Mouse (Mus musculus) gonadal fat pad, adult 2 months (tissue): ENCODE measurements around the gene Abcg8. TPM values are rescaled to one million over a fixed set of nuclear protein-coding genes. Genes with fewer than 3 reads are reported as not detected.

Experiments used
- DNase-seq: peaks from one replicate; pipeline ENCODE4 v3.0.0-alpha.2; 2012; ENCODE audit warnings: low read depth
- polyA plus RNA-seq: library from polyadenylated mRNA; depleted of rRNA; stranded (reverse); fragments of >200 nt; gene quantifications from 2 replicates; pipeline ENCODE4 v1.2.3, GENCODE M21; 2012; rRNA removed

Abcg8 gene
- polyA plus RNA-seq = 0.35 and 0.37 TPM in 2 replicates

DNA sequence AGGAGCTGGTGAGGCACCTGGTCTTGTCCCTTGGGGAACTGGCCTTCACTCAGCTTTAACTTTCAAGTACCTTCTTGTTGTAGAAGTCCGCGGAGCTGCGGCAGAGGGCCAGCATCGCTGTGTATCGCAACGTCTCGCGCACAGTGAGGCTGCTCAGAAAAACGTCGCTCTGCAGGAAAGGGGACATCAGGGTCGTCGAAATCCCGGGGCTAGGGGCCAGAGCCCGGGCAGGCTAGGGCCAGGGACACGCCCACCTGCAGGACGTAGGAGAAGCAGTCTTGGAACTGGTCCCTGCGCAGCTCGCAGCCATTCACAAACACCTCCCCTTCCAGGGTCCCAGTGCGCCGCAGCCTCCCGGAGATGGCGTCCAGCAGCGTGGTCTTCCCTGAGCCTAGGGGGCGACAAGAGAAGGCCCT lies at the start of gene Abcg8:
Gene Abcg8 (plus strand): TSS at position 352 of the 416 bp plus-strand sequence.
- DNase-seq = no peak

DNA sequence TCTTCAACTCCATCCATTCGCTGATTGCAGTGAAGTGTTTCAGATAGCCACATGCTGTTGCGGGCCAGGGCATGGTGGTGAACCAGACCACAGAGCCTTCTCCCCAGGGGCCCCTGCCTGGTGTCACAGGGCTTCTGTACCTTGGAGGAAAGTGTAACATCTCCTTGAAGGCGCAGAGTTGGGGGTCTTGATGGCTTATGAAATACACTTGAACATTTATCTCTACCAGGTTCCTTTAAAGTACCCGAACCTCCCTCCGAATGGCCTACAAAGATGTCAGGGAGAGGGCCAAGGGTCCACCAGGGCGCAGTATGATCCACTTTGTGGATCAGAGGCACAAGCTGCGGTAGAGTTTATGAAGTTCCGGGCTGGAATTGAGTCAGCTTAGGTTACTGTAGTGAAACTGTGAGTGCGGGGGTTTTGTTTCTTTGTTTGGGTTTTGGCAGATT lies 49.2 kb upstream of the Abcg8 start:
- DNase-seq = no peak

DNA sequence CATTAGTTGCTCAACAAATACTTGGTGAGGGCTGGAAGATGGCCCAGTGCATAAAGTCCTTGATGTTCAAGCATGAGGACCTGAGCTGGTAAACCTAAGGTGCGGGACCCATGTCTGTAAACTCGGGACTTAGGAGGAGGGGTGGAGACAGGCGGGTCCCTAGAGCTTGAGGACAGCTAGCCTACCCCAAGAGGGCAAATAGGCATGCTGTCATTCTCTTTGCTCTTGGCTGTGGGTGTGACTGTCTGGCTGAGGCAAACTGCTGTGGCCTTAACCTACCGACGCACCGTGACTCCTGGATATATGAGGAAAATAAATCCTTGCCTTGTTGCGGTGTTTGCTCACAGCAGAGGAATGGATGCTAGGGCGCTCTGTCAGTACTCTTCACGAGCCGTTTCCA lies 48.4 kb upstream of the Abcg8 start:
- no peak for DNase-seq

DNA sequence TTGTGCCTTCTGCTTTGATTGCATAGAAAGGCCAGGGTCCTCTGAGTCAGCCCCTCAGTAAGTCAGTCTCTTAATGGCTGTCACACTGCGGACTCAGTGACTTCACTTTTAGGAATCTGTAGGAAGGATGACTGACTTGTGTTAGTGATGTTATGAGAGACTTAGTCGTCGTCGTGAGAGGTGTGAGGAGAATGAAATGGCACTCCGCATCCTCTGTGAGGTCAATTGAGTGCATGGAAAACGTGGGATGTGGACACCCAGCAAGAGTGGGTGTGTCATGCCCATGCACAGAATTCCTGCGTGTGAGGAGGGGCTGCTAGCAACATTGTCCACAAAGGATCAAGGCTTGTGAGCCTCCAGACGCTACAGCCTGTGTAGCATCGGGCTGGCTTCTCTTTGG lies 47.5 kb upstream of the Abcg8 start:
- DNase-seq = no peak

DNA sequence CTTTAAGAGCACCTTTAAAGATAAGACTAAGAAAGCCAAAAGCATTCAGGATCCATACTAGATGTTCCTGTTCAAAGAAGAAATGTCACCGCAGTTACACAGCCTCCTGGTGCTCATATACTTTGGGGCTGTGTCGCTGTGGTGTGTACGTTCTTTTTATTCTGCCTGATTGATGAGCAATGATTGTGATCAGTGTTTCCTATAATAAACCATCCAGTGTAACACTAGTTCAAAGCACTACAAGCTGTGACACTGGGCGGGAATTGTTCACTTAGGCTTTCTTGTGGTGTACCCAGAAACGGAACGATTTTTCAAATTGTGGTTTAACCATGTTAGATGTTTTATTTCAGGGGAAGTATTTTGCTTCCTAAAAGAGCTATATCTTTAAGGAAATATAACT lies 44.3 kb upstream of the Abcg8 start:
- no peak for DNase-seq

DNA sequence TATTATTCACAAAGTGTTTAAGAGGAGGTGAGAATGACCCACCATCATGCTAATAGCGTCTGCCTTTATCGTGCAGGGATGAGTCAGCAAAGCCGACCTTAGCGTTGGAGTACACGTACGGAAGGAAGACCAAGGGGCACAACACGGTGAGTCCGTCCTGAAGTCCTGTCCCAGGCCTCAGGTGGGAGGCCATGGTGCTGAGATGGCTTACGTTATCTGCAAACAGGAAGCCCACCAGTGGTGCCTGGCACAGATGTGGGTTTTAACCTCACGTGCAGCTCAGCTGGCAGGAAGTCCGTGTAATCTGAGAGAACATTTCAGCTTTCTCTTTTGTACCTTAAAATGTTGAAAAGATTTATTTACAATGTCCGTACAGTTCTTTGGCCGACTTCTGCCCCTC lies 42.7 kb upstream of the Abcg8 start:
- no peak for DNase-seq

DNA sequence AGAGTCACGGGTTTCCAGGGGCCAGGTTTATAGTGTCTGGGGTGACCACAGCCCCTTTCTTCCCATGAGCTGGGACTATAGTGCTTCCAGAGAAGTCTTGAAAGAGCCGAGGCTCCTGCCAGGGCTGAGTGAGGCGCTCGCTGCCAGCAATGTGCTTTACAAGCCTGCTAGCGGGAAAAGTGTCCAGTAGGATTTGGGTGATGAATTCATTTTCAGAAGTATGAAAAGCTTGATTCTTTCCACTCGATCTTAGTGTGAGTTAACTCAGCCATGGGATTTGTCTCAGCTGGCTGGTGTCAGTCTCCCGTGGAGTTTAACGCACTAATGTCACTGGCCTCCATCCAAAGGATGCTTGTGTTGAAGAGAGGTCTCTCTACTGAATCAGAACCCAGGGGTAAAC lies 39.8 kb upstream of the Abcg8 start:
- no peak for DNase-seq

DNA sequence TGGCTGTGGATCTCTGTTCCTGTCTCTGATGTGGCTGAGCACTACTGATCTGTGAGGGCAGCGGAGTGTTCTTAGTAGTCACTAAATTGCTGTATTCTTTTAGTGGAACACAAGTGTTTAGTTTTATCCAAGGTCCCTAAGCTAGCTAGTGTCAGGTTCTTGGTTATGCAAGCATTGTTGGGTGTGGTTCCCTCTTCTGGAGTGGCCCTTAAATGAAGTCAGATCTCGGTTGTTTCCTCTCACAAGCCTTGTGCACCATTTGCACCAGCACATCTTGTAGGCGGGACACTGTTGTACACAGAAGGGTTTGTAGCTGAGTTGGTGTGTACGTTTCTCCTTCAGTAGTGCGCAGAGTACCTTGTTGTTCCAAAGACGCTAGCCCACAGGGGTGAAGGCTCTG lies 38.1 kb upstream of the Abcg8 start:
- DNase-seq = no peak

DNA sequence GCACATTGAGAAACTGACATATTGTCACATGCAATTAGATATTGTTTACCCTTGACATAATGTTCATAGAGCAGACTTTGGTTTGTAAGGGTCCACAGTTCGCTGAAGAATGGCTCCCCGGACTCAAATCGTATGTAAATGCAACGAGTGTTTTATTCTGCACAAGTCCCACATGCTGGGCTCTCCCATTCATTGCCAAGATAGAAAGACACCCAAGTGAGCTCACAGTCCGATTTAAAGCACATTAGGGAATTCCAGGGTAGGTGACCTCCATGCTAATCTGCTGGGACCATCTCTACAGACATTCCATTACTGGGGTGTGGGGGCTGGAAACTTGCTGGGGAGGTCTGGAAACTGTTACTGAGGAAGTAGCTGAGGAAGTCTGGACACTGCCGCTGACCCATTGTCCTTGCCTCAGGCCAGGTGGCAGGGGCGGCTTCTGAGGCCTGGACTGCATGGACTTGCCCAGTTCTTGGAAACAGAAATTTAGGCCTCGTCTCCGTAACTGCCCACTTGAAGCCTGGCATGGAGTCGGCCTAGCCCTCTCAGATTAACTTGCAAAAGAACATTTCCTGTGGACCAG lies 36.2 kb upstream of the Abcg8 start:
- DNase-seq = no peak

DNA sequence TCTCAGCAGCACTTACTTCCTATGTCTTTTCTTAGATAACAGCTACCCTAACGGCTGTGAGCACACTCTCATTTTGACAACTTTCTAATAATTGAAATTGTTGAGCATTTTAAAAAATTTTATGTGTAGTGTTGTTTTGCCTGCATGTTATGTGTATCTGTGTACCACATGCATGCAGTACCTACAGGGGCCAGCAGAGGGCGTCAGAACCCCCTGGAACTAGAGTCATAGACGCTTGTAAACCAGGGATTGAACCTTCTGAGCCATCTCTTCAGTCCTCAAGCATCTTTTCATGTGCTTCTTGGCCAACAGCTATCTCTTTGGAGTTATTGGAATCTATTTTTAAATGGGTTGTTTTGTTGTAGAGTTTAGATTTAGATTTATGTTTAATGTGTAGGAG lies 34.2 kb upstream of the Abcg8 start:
- DNase-seq = no peak

DNA sequence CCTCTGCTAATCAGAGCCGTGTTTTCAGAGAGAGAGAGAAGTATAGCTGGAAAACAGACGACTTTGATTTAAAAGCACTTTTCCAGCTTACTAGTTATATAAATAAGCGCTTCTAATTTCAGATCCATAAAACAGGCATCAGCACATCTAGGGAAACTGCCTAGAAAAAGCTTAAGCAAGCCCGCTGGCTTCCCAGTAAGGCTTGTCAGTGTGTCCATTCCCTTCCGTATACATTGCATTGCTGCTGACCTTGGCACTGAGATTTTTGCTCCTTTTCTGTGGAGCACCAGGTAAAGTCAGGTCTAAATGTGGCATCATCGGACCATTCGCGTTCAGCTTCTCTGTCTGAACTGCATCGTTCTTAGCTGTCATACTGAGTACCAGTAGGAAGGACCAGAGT lies 33.8 kb upstream of the Abcg8 start:
- DNase-seq = no peak

DNA sequence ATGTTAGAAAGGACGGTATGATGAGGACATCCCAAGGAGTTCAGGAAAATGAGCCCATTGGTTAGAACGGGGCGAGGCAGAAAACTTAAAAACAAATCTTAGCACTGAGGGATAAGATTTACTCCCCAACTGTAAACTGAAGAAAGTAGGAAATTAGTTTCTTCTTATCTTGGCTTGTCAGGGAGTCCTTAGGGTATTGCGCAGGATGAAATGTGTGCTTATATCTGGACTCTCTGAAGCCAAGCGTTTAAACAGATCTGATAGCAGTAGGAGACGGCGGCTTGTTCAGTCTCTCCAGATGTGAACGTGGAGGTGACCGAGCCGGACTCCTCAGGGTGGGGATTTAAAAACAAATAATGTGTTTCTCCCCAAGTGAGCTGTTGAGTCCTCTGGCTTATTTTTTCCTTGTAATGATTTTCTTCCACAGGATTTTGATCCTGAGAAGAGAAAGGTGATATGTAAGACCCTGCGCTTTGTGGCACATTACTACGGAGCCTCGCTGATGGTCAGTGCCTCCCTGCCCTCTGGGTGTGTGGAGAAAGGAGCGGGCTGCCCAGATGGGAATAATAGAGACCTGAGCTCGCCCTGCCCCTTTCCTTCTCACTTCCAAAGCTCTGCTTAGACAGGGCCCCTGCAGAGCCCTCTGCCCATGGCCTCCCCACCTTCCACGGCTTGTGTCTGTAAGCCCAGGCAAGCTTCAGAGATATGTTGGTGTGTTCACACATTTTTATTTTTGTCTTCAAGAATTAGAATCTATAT lies 31.6 kb upstream of the Abcg8 start:
- DNase-seq = no peak

DNA sequence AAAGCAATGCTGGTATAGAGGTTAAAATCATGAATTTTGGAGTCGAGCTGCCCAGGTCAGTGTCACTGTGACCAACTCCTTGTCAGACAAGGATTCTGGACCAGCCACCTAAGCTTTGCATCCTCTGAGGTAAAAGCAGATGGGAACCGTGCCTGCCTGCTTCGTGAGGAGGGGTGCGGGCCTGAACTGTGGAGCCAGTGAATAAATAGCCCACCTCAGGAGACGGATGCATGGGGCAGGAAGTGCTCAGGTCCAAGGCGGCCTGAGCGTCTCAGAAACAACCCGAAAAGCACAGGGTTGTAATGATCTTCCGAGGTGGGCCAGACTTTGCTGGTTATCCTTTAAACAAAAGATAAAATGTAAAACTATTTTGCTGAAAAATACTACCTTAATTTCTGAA lies 31.0 kb upstream of the Abcg8 start:
- no peak for DNase-seq

DNA sequence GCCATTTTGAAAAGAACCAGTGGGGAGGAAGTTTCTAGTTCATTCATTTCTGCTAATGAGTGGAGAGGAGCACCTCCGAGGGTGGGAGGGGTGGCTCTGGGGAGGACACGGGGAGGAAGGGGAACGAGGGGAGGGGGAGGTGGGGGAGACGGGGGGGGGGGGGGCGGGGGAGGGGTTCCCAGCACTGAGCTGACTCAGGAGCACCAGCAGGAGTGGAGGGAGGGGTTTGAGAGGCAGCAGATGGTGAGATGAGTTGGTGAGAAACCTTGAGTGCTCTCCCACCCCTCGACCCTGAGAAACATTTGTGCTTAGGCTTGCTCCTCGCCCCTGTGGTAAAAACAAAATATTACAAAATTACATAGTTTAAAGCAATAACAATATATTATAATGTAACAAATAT lies 30.2 kb upstream of the Abcg8 start:
- DNase-seq = no peak

DNA sequence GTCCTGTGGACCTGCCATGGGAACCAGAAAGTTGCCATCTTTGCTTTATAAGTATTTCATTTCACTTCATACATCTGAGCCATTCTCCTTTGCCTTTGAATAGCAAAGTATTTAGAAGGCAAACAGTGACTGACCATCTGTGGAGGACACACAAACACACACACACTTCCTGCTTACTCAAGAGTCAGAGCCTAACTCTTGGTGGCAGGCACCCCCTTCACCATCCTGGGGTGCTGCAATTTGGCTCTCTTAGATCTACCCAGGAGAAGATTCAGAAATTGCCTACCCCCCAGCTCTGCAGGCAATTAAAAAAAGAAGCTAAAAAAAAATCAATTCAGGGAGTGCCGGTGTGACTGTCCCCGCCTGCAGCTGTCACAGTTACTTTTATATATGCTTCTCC lies 29.6 kb upstream of the Abcg8 start:
- DNase-seq = no peak

DNA sequence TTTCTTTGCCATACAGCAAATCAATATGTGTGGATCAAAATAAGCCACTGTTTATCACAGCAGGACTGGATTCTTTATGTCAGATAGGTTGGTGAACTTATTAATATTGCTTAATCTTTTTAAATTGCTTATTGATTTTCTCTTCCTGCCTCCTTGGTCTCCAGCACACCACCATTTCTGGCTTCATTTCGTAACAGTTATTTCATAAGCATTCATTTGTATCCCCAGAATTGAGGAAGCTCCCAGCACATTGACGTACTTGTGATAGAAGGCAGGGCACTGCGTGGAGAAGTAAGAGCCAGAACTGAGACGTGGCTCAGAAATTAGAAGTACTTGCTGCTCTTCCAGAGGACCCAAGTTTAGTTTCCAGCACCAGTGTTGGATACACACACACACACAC lies 28.5 kb upstream of the Abcg8 start:
- no peak for DNase-seq

DNA sequence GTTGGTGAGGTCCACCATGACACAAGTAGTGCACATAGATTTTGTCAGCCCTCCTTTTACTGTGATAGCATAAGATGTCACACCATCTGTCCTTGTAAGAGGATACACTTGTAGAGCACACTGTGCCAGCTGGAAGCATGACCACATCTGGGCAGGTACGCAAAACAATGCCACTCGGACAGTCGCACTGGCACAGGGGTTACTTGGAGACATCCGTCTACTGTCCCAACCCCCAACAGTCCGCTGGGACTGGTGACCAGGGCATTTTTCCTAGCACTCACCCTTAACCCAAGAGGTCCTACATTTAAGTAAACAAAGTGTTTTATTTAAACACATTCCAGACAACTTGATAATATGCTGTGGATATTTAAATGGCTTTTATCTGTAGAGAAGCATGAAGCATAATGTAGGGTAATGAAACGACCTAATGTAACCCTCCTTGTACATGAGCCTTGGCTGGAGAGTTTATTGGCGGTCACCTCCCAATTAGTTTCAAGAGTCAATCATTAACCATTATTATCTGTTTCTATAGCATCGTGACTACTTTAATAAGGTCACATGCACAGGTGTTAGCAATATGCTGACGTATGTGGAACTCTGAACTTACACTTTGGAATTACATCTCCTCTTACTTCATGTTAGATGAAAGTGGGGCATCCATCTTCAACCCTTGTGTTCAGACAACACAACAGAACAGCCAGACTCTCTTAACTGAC lies 25.6 kb upstream of the Abcg8 start:
- no peak for DNase-seq

DNA sequence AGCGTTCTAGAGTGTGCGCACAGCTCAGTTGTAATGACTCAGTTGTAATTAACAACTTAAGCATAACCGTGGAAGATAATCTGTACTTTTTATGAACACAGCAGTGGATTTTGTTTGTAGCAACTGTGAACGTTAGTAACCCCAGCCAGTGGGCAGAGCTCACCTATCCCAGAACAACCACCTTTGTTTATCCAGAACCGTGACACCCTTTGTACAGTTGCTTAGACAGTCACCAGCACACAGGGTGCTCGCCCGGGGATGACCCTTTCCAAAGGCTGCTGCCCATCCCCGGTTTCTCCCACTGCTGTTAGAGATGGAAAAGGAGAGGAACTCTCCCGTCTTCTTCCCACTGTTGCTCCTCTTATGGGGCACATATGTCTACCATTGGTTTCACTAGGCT lies 22.6 kb upstream of the Abcg8 start:
- no peak for DNase-seq

DNA sequence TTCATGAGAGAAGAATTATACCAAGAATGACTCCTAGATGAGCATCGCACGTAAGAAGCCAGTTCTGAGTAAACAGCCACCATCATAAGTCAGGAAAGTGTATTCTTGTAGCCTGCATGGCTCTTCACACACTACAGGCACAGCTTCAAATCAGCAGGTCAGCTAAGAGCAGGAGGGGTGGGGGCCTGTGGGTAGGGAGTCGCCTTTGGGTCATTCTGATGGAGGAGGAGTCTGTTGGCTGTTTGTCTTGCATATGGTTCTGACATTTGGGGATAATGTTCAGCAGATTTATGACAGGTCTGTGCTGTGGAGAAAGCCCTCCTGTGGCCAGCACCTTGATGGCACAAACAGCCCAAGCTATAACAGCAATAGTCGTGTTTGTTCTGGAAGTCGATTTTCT lies 19.9 kb upstream of the Abcg8 start:
- no peak for DNase-seq

DNA sequence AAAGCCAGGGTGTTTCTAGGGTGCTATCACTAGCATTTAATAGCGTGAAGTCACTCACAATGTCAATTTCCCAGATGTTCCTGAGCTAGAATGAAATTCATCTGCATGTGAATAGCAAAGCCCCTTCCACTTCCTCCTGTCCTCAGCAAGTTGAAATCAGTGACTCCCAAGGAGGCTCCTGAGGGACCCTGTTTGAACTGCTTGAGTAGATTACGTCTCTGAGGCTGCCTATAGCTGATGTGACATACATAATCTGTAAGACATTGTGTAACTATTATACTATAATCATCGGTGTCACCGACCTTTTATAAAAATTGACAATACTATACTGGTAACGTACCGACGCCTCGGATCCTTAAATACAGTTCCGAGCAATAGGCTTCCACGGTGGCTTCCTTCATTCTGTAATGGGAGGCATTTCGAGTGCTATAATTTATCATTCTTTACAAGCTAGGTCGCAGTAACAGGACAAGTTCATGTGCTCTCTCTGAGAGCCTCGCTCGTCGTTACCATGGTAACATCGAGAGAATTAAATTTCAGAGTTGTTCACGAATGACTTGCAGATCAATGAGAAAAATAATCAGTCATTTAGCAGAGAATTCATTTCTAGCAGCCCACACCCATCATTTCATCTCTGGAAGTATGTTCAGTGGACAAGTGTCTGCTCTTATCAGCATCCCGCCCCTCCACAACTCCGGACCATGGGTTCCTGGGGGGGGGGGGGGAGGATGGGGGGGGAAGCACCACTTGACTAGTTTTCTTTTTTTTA lies 19.3 kb upstream of the Abcg8 start:
- DNase-seq = no peak

DNA sequence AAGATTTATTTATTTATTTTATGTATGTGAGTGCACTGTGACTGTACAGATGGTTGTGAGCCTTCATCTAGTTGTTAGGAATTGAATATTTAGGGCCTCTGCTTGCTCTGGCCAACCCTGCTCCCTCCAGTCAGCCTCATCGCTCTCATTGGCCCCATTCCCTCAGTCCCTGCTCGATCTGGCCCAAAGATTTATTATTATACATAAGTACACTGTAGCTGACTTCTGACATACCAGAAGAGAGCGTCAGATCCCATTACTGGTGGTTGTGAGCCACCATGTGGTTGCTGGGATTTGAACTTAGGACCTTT lies 18.7 kb upstream of the Abcg8 start:
- no peak for DNase-seq

DNA sequence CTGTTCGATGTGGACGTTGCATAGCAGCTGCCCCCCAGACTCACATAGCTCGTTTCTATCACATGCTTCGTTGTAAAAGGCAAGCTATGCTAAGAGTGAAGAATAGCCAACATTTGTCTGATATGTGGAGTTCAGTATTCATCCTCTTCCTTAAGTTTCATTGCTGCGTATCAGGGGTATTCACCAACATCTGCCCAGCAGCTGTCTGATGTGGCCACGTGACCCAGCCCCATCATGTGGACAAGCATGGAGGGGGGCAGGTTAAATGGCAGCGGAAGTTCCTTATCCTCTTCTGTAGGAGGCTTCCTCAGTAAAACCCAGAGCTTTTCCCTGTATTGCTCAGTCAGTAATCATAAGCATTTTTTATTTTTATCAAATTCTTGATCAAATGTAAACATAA lies 18.3 kb upstream of the Abcg8 start:
- no peak for DNase-seq

DNA sequence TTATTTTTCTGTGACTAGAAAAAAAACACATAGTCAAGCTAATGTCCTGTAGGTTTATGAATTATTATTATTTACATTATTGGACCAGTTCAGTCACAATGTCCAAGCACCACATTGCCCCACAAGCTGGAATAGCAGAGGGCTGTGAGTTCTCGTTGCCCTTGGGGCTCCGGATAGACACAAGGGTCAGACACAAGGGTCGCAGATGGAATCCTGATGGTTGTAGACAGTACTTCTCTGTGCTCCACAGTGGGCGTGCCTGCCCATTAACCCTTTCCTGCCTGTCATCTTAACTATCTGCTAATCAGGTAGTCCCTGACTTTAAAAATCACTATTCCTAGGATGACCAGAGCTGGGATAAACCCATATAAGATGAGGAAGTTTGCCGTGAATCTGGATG lies 17.9 kb upstream of the Abcg8 start:
- no peak for DNase-seq
